Mouse (Mus musculus) erythroblast, embryonic 14.5 days (primary cell): ENCODE data around the gene Scg2.

Source experiments
- GATA1 ChIP-seq: IDR thresholded peaks from 2 replicates; pipeline ENCODE4 v1.6.1; 2012; ENCODE audit warnings: low read length, inconsistent platforms, mixed read lengths
- TAL1 ChIP-seq: IDR thresholded peaks from 3 replicates; pipeline ENCODE4 v1.6.1; 2012; ENCODE audit warnings: low read length, inconsistent platforms, mixed read lengths

DNA sequence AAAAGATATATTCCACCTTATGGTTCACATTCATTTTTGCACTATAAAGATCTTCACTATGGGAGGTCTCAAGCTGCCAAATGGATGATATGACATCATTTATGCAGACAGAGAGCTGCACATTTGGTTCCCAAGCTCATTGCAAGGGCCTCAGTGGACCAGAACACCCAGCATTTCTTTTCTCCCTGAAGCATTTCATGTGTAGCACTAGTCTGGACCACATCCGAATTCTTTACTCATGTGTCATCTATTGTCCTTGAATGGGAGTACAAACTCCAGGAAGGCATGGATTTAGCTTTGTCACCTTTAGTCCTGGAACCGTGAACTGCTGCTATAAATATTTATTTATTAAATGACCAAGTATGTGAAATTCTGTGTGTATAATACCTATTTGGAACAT, 30.9 kb upstream of the Scg2 start:
- TF ChIP-seq TAL1 = no peak
- no peak for TF ChIP-seq GATA1
